Mouse (Mus musculus) lung, postnatal 0 days (tissue): ENCODE measurements around the gene Il1rl2. TPM values are rescaled to one million over a fixed set of nuclear protein-coding genes. Genes with fewer than 3 reads are reported as not detected.

Source experiments
- ATAC-seq: fragments of 200-750 bp; cut with Nextera tagmentation; 2 replicates; pipeline ENCODE4 v1.8.0; 2017; ENCODE audit warnings: moderate library complexity
- DNase-seq: peaks from one replicate; pipeline ENCODE4 v3.0.0-alpha.2; 2016; ENCODE audit warnings: low spot score
- H3K27ac ChIP-seq: fragments of 300-500 bp; sonication (generic); 2 replicates; pipeline ENCODE4 v1.5.1; 2014; ENCODE audit warnings: antibody characterized with exemption, mild to moderate bottlenecking, low read length, mixed read lengths
- H3K27me3 ChIP-seq: fragments of 300-500 bp; sonication (generic); replicated peaks from 2 replicates; pipeline ENCODE4 v1.6.1; 2014; ENCODE audit warnings: low read length, mixed read lengths; ENCODE audit not compliant: insufficient read depth
- H3K36me3 ChIP-seq: fragments of 300-500 bp; sonication (generic); 2 replicates; pipeline ENCODE4 v1.6.1; 2014; ENCODE audit warnings: low read length, mixed read lengths; ENCODE audit not compliant: insufficient read depth
- H3K4me1 ChIP-seq: fragments of 300-500 bp; sonication (generic); 2 replicates; pipeline ENCODE4 v1.6.1; 2014; ENCODE audit warnings: antibody characterized with exemption, low read depth, low read length, mixed read lengths; ENCODE audit not compliant: insufficient read depth
- H3K4me2 ChIP-seq: fragments of 300-500 bp; sonication (generic); replicated peaks from 2 replicates; pipeline ENCODE4 v1.6.1; 2014; ENCODE audit warnings: low read depth, mild to moderate bottlenecking, low read length, moderate library complexity, mixed read lengths
- H3K4me3 ChIP-seq: fragments of 300-500 bp; sonication (generic); 2 replicates; pipeline ENCODE4 v1.5.1; 2014; ENCODE audit warnings: low read depth, low read length
- H3K9ac ChIP-seq: fragments of 300-500 bp; sonication (generic); replicated peaks from 2 replicates; pipeline ENCODE4 v1.6.1; 2014; ENCODE audit warnings: low read depth, mild to moderate bottlenecking
- H3K9me3 ChIP-seq: fragments of 300-500 bp; sonication (generic); 2 replicates; pipeline ENCODE4 v1.6.1; 2016; ENCODE audit warnings: low read length, mixed read lengths
- CTCF ChIP-seq: IDR thresholded peaks from 2 replicates; pipeline ENCODE4 v1.5.1; 2016; ENCODE audit warnings: antibody characterized with exemption, mild to moderate bottlenecking
- EP300 ChIP-seq: IDR thresholded peaks from 2 replicates; pipeline ENCODE4 v1.6.1; 2016; ENCODE audit warnings: antibody characterized with exemption, mild to moderate bottlenecking, control low read depth
- WGBS: fragments of 180-500 bp; shearing (Covaris S2); extraction: QIAGEN DNeasy Blood & Tissue Kit; methylation state at CpG from one replicate; pipeline ENCODE4 v1.1.7; 2014; 5-methylcytosine and 5-hydroxymethylcytosine counted together
- polyA plus RNA-seq: library from polyadenylated mRNA; unstranded; fragments of >200 nt; fragmentation: Nextera tagmentation; extraction: Ambion mirVana; gene quantifications from 2 replicates; pipeline ENCODE4 v1.2.1, GENCODE M21; 2015

Il1rl2 gene
- polyA plus RNA-seq, 1 experiment from 2014 or later: 8.2 TPM

DNA sequence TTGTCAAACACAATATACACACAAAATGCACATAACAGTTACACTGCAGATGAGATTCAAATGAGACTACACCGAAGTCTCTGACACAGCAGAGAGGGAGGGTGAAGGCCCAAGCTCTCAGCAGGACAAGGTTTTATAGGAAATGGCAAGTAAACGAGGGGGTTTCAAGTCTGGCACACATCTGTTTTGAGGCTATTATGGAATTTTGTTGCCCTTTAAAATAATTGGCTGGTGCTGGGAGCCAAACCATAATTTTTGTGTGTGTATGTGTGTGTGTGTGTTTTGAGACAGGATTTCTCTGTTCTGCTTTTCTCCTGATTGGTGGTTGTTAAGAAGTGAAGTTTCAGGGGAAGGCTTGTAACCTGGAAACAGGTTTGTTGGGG is 28.5 kb downstream of the Il1rl2 start:
- no peak for DNase-seq
- ATAC-seq: no peak
- no peaks in the 10 kb centered on the region for H3K27me3 ChIP-seq
- no peak overlapping the region for H3K27ac ChIP-seq
- no peaks in the 10 kb centered on the region for H3K4me1 ChIP-seq
- H3K4me3 ChIP-seq: no peak overlapping the region
- no peak overlapping the region for H3K4me2 ChIP-seq
- H3K9ac ChIP-seq: no peak overlapping the region
- TF ChIP-seq EP300: no peak
- no peak for TF ChIP-seq CTCF
- no peaks in the 10 kb centered on the region for H3K9me3 ChIP-seq
- 74% methylated on average over 2 of the region's 2 CpGs for WGBS
- H3K36me3 ChIP-seq: no peaks in the 10 kb centered on the region

DNA sequence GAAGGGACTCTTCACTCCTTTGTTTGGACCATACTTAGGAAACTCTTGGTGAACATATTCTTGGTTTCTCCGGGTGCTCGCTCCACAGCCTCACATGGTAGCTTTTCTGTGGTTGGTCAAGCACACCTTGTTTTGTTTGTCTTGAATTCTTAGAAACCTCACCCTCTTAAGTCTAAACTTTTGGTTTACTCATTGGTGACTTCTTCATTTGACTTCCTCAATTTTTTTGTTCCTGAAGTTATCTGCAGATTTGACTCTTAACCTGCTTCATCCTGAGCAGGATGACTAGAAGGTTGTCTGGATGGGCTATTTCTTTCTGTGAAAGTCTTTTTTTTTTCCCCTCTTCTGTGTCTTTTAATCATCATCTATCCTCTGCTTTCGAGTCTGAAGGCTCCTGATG is 30.3 kb downstream of the Il1rl2 start:
- no peak for TF ChIP-seq CTCF
- TF ChIP-seq EP300: no peak
- peak; percentile 27 for DNase-seq
- no peaks in the 10 kb centered on the region for H3K36me3 ChIP-seq
- no peaks in the 10 kb centered on the region for H3K4me1 ChIP-seq
- no peaks in the 10 kb centered on the region for H3K9me3 ChIP-seq
- no peak for ATAC-seq
- no peak overlapping the region for H3K4me3 ChIP-seq
- 82% methylated on average over 3 of the region's 3 CpGs for WGBS
- H3K27ac ChIP-seq: no peak overlapping the region
- H3K9ac ChIP-seq: no peak overlapping the region
- H3K4me2 ChIP-seq: no peak overlapping the region
- no peaks in the 10 kb centered on the region for H3K27me3 ChIP-seq

GRCm38 (mm10) chr1:40355431-40355843 is 31.0 kb downstream of the Il1rl2 start:
- no peaks in the 10 kb centered on the region for H3K36me3 ChIP-seq
- WGBS: 54% methylated on average over 4 of the region's 4 CpGs
- no peak overlapping the region for H3K4me2 ChIP-seq
- no peaks in the 10 kb centered on the region for H3K9me3 ChIP-seq
- DNase-seq (peak; percentile 81), ATAC-seq (peak; percentile 76)
- no peaks in the 10 kb centered on the region for H3K27me3 ChIP-seq
- H3K4me3 ChIP-seq: no peak overlapping the region
- H3K4me1 ChIP-seq: no peaks in the 10 kb centered on the region
- 0 out of 2 replicates have a peak overlapping the region, but pooled peaks have one; percentile 68 for H3K27ac ChIP-seq
- no peak overlapping the region for H3K9ac ChIP-seq
- TF ChIP-seq EP300 (0 out of 2 replicates have a peak, but pooled peaks have one; percentile 50), CTCF (no peak)

GRCm38 (mm10) chr1:40355904-40356521 is 31.6 kb downstream of the Il1rl2 start:
- TF ChIP-seq EP300 (no peak), CTCF (no peak)
- peak; percentile 35 for DNase-seq
- no peak overlapping the region for H3K9ac ChIP-seq
- no peaks in the 10 kb centered on the region for H3K36me3 ChIP-seq
- no peak overlapping the region for H3K4me2 ChIP-seq
- H3K4me1 ChIP-seq: no peaks in the 10 kb centered on the region
- no peak; the same call in 1 of the 2 replicates for ATAC-seq
- peak overlapping the region; percentile 68 for H3K27ac ChIP-seq
- 48% methylated on average over 10 of the region's 10 CpGs for WGBS
- H3K27me3 ChIP-seq: no peaks in the 10 kb centered on the region
- H3K4me3 ChIP-seq: no peak overlapping the region
- no peaks in the 10 kb centered on the region for H3K9me3 ChIP-seq

GRCm38 (mm10) chr1:40357921-40358320 is 33.5 kb downstream of the Il1rl2 start:
- WGBS: 54% methylated on average over 2 of the region's 2 CpGs

DNA sequence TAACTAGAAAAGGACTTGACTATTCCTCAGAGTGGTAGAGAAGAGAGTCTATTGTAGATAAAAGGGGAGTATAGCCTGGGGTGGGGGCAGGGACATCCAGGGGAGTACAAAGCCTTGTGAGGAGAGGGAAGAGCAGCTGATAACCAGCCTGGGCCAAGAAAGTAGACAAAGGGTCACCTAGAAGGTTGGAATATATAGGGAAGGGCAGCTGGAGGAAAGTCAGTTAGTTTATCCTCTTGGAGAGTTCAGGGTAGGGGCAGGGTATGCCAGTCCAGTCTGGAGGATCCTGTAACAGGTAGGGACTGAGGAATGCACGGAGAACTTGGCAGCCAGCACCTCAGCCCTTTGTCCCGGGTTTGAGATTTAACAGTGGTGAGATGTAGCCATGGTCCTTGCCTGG is 33.9 kb downstream of the Il1rl2 start:
- Histone ChIP-seq H3K4me2 (no peak overlapping the region), H3K27ac (peak overlapping the region; percentile 48), H3K4me3 (no peak overlapping the region), H3K9me3 (no peaks in the 10 kb centered on the region), H3K4me1 (no peaks in the 10 kb centered on the region), H3K9ac (no peak overlapping the region), H3K36me3 (no peaks in the 10 kb centered on the region), H3K27me3 (no peaks in the 10 kb centered on the region)
- TF ChIP-seq EP300 (no peak), CTCF (no peak)
- ATAC-seq (peak; percentile 11; the same call in 1 of the 2 replicates), DNase-seq (no peak)
- 81% methylated on average over 2 of the region's 2 CpGs for WGBS

More at GRCm38 (mm10) chr1:40357921-40358320, 33.5 kb downstream of the Il1rl2 start:
- H3K27me3 ChIP-seq: no peaks in the 10 kb centered on the region
- TF ChIP-seq EP300 (peak; percentile 55; the same call in 1 of the 2 replicates), CTCF (no peak)
- no peak overlapping the region for H3K4me3 ChIP-seq
- peak overlapping the region; percentile 57; the same call in 1 of the 2 replicates for H3K27ac ChIP-seq
- H3K4me1 ChIP-seq: no peaks in the 10 kb centered on the region
- DNase-seq (peak; percentile 78), ATAC-seq (peak; percentile 31; the same call in 1 of the 2 replicates)
- no peak overlapping the region for H3K9ac ChIP-seq
- no peaks in the 10 kb centered on the region for H3K36me3 ChIP-seq
- no peaks in the 10 kb centered on the region for H3K9me3 ChIP-seq
- no peak overlapping the region for H3K4me2 ChIP-seq
